Mouse (Mus musculus) lung, embryonic 16.5 days (tissue): Measurements from ENCODE around the gene Ncln. TPM values are rescaled to one million over a fixed set of nuclear protein-coding genes. Genes with fewer than 3 reads are reported as not detected.

ENCODE experiments used
- ATAC-seq: fragments of 200-750 bp; cut with Nextera tagmentation; 2 replicates; pipeline ENCODE4 v1.8.0; 2017; ENCODE audit warnings: low read depth, mild to moderate bottlenecking, moderate library complexity
- H3K27ac ChIP-seq: fragments of 300-500 bp; sonication (generic); 2 replicates; pipeline ENCODE4 v1.5.1; 2014; ENCODE audit warnings: mild to moderate bottlenecking, control low read depth, low read length
- H3K27me3 ChIP-seq: fragments of 300-500 bp; sonication (generic); 2 replicates; pipeline ENCODE4 v1.6.1; 2014; ENCODE audit warnings: low read depth, low read length, mixed read lengths; ENCODE audit not compliant: control insufficient read depth, insufficient read depth
- H3K36me3 ChIP-seq: fragments of 300-500 bp; sonication (generic); 2 replicates; pipeline ENCODE4 v1.6.1; 2014; ENCODE audit warnings: low read length; ENCODE audit not compliant: control insufficient read depth, insufficient read depth
- H3K4me1 ChIP-seq: fragments of 300-500 bp; sonication (generic); replicated peaks from 2 replicates; pipeline ENCODE4 v1.6.1; 2014; ENCODE audit warnings: low read length, mixed read lengths; ENCODE audit not compliant: control insufficient read depth, insufficient read depth
- H3K4me2 ChIP-seq: fragments of 300-500 bp; sonication (generic); 2 replicates; pipeline ENCODE4 v1.6.1; 2014; ENCODE audit warnings: low read depth, low read length, control low read depth
- H3K4me3 ChIP-seq: fragments of 300-500 bp; sonication (generic); 2 replicates; pipeline ENCODE4 v1.5.1; 2014; ENCODE audit warnings: mild to moderate bottlenecking, low read length, control low read depth
- H3K9ac ChIP-seq: fragments of 300-500 bp; sonication (generic); 2 replicates; pipeline ENCODE4 v1.6.1; 2014; ENCODE audit warnings: low read length, control low read depth
- H3K9me3 ChIP-seq: fragments of 300-500 bp; sonication (generic); 2 replicates; pipeline ENCODE4 v1.6.1; 2016; ENCODE audit warnings: low read length; ENCODE audit not compliant: control insufficient read depth
- WGBS: fragments of 180-500 bp; shearing (Covaris S2); extraction: QIAGEN DNeasy Blood & Tissue Kit; methylation state at CpG from one replicate; pipeline ENCODE4 v1.1.7; 2014; 5-methylcytosine and 5-hydroxymethylcytosine counted together
- polyA plus RNA-seq: library from polyadenylated mRNA; unstranded; fragments of >200 nt; fragmentation: Nextera tagmentation; extraction: Ambion mirVana; gene quantifications from 2 replicates; pipeline ENCODE4 v1.2.1, GENCODE M21; 2015

Ncln gene
- polyA plus RNA-seq, 1 experiment from 2014 or later = 82.9 TPM

DNA sequence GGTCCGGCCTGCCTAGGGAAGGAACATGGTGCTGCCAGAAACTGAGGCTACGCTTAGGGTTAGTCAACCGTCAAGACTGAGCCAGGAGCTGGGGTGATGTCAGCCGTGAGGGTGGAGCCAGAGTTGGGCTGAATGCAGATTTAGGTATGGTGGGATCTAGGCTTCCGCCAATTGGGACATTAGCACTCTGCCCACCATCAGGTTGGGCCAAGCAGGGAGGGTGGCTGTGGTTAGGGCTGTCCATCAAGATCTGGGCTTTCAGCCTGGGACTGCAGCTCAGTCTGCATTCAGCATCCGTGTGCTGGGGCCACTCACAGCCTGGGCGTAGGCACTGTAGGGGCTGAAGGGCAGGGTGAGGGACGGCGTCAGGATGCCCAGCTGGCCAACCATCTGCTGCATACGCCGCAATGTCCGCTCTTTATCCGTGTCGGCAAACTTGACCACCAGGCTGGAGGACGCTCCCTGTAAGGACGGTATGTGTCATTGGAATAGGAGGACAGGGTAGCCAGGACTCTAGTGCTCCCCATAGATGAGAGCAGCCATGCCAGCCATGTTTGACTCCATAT, 28.4 kb downstream of the Ncln start:
- Histone ChIP-seq H3K4me3 (no peak overlapping the region), H3K9me3 (no peaks in the 10 kb centered on the region), H3K9ac (no peak overlapping the region), H3K4me2 (no peak overlapping the region), H3K36me3 (no peaks in the 10 kb centered on the region), H3K27me3 (peaks cover 33% of the 10 kb centered on the region), H3K27ac (no peak overlapping the region), H3K4me1 (peaks cover 4% of the 10 kb centered on the region; the same call in 1 of the 2 replicates)
- ATAC-seq = no peak
- 78% methylated on average over 16 of the region's 16 CpGs for WGBS

DNA sequence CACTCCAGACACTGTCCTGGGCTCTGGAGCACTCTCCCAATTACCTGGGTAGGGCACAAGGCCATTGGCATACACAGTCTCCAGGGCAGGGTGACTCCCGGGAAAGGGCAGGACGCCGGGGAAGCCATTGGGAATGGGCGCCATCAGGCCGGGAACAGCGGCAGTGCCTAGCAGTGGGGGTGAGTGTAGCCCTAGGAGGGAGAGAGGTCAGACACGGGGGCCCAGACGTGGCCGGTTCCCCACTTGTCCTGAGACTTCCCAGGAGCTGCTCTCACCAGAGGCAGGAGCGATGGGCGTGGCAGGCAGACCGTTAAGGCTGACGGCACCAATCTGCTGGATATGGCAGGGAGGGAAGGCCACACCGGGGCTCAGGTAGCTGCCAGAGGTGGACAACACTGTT, 29.3 kb downstream of the Ncln start:
- H3K4me1 ChIP-seq = peaks cover 6% of the 10 kb centered on the region; the same call in 1 of the 2 replicates
- H3K9ac ChIP-seq = no peak overlapping the region
- no peaks in the 10 kb centered on the region for H3K9me3 ChIP-seq
- no peak overlapping the region for H3K4me2 ChIP-seq
- WGBS = 52% methylated on average over 14 of the region's 14 CpGs
- H3K27ac ChIP-seq = no peak overlapping the region
- H3K4me3 ChIP-seq = no peak overlapping the region
- H3K36me3 ChIP-seq = no peaks in the 10 kb centered on the region
- ATAC-seq = no peak
- peaks cover 36% of the 10 kb centered on the region for H3K27me3 ChIP-seq

GRCm38 (mm10) chr10:81466066-81466465, 30.1 kb downstream of the Ncln start:
- WGBS = 68% methylated on average over 2 of the region's 2 CpGs
- Histone ChIP-seq H3K27me3 (peaks cover 44% of the 10 kb centered on the region), H3K4me2 (no peak overlapping the region), H3K9me3 (no peaks in the 10 kb centered on the region), H3K36me3 (no peaks in the 10 kb centered on the region), H3K27ac (no peak overlapping the region), H3K4me3 (no peak overlapping the region), H3K9ac (no peak overlapping the region), H3K4me1 (peaks cover 8% of the 10 kb centered on the region; the same call in 1 of the 2 replicates)
- no peak for ATAC-seq

DNA sequence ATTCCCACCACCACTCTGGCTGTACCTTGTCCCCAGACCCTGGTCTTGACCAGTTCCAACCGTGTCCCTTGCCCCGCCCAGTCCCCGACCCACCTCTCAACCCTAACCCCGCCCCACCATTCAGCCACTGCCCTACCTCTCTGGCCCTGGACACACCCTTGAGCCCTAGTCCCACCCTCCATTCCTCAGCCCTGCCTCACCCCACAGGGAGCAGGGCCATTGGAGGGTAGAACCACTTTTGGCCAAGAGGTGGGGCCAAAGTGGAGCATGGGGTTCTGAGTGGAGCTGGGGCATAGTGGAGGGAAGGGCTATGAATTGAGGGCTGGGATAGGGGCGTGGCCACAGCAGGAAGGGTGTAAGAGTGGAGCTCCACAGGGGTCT, 30.9 kb downstream of the Ncln start:
- Histone ChIP-seq H3K9ac (no peak overlapping the region), H3K27ac (no peak overlapping the region), H3K4me1 (peaks cover 11% of the 10 kb centered on the region; the same call in 1 of the 2 replicates), H3K4me2 (0 out of 2 replicates have a peak overlapping the region, but pooled peaks have one; percentile 58), H3K36me3 (no peaks in the 10 kb centered on the region), H3K4me3 (no peak overlapping the region), H3K27me3 (peaks cover 50% of the 10 kb centered on the region), H3K9me3 (no peaks in the 10 kb centered on the region)
- 4% methylated on average over 5 of the region's 5 CpGs for WGBS
- peak; percentile 77 for ATAC-seq

DNA sequence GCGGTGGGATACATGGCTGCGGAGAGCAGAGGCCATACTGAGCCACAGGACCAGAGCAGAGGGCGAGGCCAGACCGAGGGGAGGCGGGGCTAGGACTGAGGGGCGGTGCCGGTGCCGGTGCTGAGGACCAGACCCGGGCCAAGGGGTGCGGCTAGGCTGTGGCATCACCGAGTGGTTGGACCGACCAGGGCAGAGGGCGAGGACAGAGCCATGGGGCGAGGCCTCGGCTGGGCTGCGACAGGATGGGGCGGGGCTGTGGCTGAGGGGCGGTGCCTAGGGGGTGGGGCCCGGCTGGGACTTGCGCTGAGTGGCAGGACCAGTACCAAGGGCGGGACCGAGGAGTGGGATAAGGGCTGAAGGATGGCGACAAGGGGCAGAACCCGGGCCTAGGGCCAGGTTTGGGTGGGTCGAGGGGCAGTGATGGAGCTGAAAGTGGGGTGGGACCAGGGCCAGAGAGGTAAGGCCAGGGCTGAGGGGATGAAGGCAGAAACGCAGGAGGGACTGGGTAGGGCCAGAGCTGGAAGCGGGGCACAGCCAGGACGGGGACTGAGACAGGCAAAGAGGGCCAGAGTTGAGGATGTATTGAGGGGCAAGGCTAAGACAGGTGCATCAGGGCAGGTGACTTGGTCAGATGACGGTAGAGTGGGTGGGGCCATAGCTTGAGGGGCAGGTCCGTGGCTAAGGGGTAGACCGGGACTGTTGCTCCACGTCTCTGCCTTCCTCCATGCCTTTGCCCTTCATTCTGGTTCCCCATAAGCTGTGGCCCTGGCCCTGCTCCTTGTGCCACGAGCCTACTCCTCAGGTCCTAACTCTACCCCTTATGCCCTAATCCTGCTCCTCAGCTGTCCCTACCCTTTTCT, 31.6 kb downstream of the Ncln start:
- H3K9ac ChIP-seq = peak overlapping the region; percentile 45
- H3K9me3 ChIP-seq = no peaks in the 10 kb centered on the region
- peaks cover 11% of the 10 kb centered on the region; the same call in 1 of the 2 replicates for H3K4me1 ChIP-seq
- WGBS = 2% methylated on average over 31 of the region's 33 CpGs
- no peaks in the 10 kb centered on the region for H3K36me3 ChIP-seq
- H3K4me3 ChIP-seq = peak overlapping the region; percentile 40
- peaks cover 55% of the 10 kb centered on the region for H3K27me3 ChIP-seq
- ATAC-seq = peak; percentile 84
- no peak overlapping the region for H3K27ac ChIP-seq
- H3K4me2 ChIP-seq = peak overlapping the region; percentile 58

DNA sequence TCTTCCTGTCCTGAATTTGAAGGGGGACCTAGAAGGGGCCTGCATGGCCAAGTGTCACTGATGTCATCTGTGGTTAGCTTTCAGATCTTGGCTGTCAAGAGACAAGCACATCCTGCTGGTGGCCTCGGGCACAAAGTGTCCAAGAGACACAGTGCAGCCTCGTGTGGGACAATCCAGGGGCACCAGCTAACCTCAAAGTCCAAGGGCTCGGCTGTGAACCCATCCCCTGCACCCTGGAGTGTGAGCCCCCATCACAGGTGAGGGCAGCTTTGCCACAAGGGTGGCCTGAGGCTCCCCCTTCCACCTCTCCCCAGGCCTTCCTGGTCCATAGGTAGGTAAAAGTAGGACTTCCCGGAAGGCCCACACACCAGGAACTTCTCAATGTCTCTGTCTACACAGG, 32.7 kb downstream of the Ncln start:
- no peak overlapping the region for H3K27ac ChIP-seq
- no peaks in the 10 kb centered on the region for H3K9me3 ChIP-seq
- H3K9ac ChIP-seq = no peak overlapping the region
- H3K36me3 ChIP-seq = no peaks in the 10 kb centered on the region
- H3K27me3 ChIP-seq = peaks cover 62% of the 10 kb centered on the region
- H3K4me3 ChIP-seq = no peak overlapping the region; the same call in 1 of the 2 replicates
- peaks cover 11% of the 10 kb centered on the region; the same call in 1 of the 2 replicates for H3K4me1 ChIP-seq
- no peak overlapping the region for H3K4me2 ChIP-seq
- no peak for ATAC-seq
- 45% methylated on average over 4 of the region's 4 CpGs for WGBS

DNA sequence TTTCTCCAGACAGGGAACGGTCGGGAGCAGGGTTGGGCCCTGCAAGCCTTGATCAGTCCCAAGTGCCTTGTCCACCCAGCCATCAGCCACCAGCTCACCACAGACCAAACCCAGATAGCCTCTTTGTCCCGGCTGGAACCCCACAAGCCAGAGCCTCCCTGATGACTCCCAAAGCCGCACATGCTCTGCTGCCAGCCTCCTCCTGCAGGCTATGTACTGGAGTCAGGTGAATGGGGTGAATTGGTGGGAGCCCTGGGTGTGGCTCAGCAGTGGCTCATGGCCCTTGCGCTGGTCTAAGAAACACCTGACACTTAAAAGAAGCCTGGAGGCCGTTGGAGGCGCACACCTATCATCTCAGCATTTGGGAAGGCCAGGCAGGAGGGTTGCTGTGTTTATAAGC, 33.3 kb downstream of the Ncln start:
- Histone ChIP-seq H3K36me3 (no peaks in the 10 kb centered on the region), H3K4me2 (no peak overlapping the region), H3K27me3 (peaks cover 66% of the 10 kb centered on the region), H3K9ac (no peak overlapping the region), H3K4me3 (no peak overlapping the region), H3K9me3 (no peaks in the 10 kb centered on the region), H3K27ac (no peak overlapping the region), H3K4me1 (peaks cover 11% of the 10 kb centered on the region; the same call in 1 of the 2 replicates)
- 69% methylated on average over 7 of the region's 7 CpGs for WGBS
- no peak for ATAC-seq

DNA sequence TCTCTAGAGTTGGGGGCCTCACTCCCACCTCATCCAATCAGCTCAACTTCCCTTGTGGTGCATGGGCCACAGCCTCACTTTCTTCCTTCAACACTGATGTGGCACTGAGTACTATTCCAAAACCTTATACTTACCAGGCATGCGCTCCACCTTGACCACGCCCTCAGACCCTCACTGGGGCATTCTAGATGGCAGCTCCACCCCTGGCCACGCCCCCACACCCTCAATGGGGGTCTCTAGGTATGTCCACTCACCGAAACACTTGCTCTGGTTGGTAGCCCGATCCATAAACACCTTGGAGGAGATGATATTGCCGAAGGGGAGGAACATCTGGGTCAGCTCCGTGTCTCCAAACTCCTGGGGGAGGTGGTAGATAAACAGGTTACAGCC, 33.8 kb downstream of the Ncln start:
- Histone ChIP-seq H3K27ac (no peak overlapping the region), H3K9me3 (no peaks in the 10 kb centered on the region), H3K4me2 (no peak overlapping the region), H3K4me1 (peaks cover 11% of the 10 kb centered on the region; the same call in 1 of the 2 replicates), H3K4me3 (no peak overlapping the region), H3K9ac (no peak overlapping the region), H3K36me3 (no peaks in the 10 kb centered on the region), H3K27me3 (peaks cover 71% of the 10 kb centered on the region)
- ATAC-seq = no peak
- 34% methylated on average over 7 of the region's 7 CpGs for WGBS

- Histone ChIP-seq H3K4me2 (peak overlapping the region; percentile 32), H3K9me3 (no peaks in the 10 kb centered on the region), H3K4me3 (0 out of 2 replicates have a peak overlapping the region, but pooled peaks have one; percentile 8), H3K36me3 (no peaks in the 10 kb centered on the region), H3K4me1 (peaks cover 11% of the 10 kb centered on the region; the same call in 1 of the 2 replicates), H3K9ac (no peak overlapping the region), H3K27ac (no peak overlapping the region), H3K27me3 (peaks cover 76% of the 10 kb centered on the region)
- no peak for ATAC-seq
- WGBS = 4% methylated on average over 16 of the region's 16 CpGs
Measured at GRCm38 (mm10) chr10:81461673-81462414, 34.3 kb downstream of the Ncln start.
